Mouse (Mus musculus): ENCODE results near the gene Spsb3.

DNA sequence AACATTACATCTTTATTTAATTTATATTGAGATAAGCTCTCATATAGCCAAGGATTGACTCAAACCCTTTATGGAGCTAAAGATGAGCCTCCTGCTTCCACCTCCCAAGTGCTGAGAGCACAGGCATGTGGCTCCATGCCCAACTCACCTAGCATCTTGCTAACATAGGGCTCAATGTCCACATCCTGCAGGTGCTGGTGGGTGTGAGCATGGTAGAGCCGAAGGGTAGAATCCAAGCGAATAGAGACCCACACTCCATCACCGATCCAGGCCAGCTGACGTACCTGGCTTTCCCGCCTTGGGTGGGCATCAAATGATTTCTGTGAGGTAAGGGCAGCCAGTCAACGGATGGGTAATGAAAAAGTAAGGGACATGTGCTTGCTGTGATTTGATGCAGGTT is 13.6 kb downstream of the Spsb3 start:
- TF ChIP-seq POLR2A (IDR thresholded peaks at IDR 0.05; ENCODE audit: borderline replicate concordance, control insufficient read depth, low read depth, low read length), result no peak
- TF ChIP-seq CTCF (IDR thresholded peaks at IDR 0.05; ENCODE audit: control insufficient read depth, insufficient read depth, low read length), result no peak

All from bone marrow, adult 2 months (tissue).